Mouse (Mus musculus) natural killer cell, adult 2 months (primary cell): ENCODE data around the gene Slco2a1.

Experiments used
- DNase-seq, 2 experiments: peaks; one replicate each; pipeline ENCODE4 v3.0.0; 2022; ENCODE audit warnings: low spot score in 2 of 2

The Slco2a1 gene

GRCm38 (mm10) chr9:103083405-103083804, 94.9 kb downstream of the Slco2a1 start:
- no peak for DNase-seq

- no peak for DNase-seq
Observed at GRCm38 (mm10) chr9:103086736-103087135, 98.2 kb downstream of the Slco2a1 start.

- DNase-seq, result no peak
Observed at GRCm38 (mm10) chr9:103087301-103087700, 98.8 kb downstream of the Slco2a1 start.

- DNase-seq, result no peak
Observed at GRCm38 (mm10) chr9:103088661-103089060, 100.1 kb downstream of the Slco2a1 start.

GRCm38 (mm10) chr9:103090116-103090875, 101.8 kb downstream of the Slco2a1 start:
- no peak for DNase-seq

- no peak for DNase-seq
Observed at GRCm38 (mm10) chr9:103091039-103091883, 102.7 kb downstream of the Slco2a1 start.

- peak; percentile 29 to 48 for DNase-seq
Observed at GRCm38 (mm10) chr9:103092248-103092647, 103.7 kb downstream of the Slco2a1 start.

GRCm38 (mm10) chr9:103093681-103094080, 105.2 kb downstream of the Slco2a1 start:
- no peak for DNase-seq

- DNase-seq, result peak; percentile 25 to 27
Observed at GRCm38 (mm10) chr9:103108341-103108798, 119.9 kb downstream of the Slco2a1 start.

GRCm38 (mm10) chr9:103108943-103109670, 120.6 kb downstream of the Slco2a1 start:
- DNase-seq, result peak in 1 of 2 experiments; percentile 4

GRCm38 (mm10) chr9:103109911-103110310, 121.4 kb downstream of the Slco2a1 start:
- DNase-seq, result no peak

GRCm38 (mm10) chr9:103110727-103111501, 122.4 kb downstream of the Slco2a1 start:
- no peak for DNase-seq

- DNase-seq, result no peak
Observed at GRCm38 (mm10) chr9:103111621-103112470, 123.3 kb downstream of the Slco2a1 start, which contains the start of gene Rab6b. TSS of gene Rab6b (plus strand) at chr9:103111787.

- DNase-seq, result no peak
Observed at GRCm38 (mm10) chr9:103112471-103113271, 124.2 kb downstream of the Slco2a1 start.

- no peak for DNase-seq
Observed at GRCm38 (mm10) chr9:103113351-103113750, 124.8 kb downstream of the Slco2a1 start.

GRCm38 (mm10) chr9:103114326-103114725, 125.8 kb downstream of the Slco2a1 start:
- DNase-seq, result no peak

- DNase-seq, result no peak
Observed at GRCm38 (mm10) chr9:103114901-103115300, 126.4 kb downstream of the Slco2a1 start.

- DNase-seq, result no peak
Observed at GRCm38 (mm10) chr9:103116941-103117340, 128.4 kb downstream of the Slco2a1 start.

GRCm38 (mm10) chr9:103117495-103117894, 129.0 kb downstream of the Slco2a1 start:
- no peak for DNase-seq
